Mouse (Mus musculus) MEL (cell line): ENCODE results near the gene Arid1b. TPM values are rescaled to one million over a fixed set of nuclear protein-coding genes. Genes with fewer than 3 reads are reported as not detected.

Experiments
- DNase-seq: peaks from one replicate; pipeline ENCODE4 v3.0.0; 2011; ENCODE audit warnings: low read depth, low spot score
- H3K27ac ChIP-seq: 2 replicates; pipeline ENCODE4 v1.5.1; 2012; ENCODE audit warnings: low read depth, mild to moderate bottlenecking, control low read depth, low read length, moderate library complexity; ENCODE audit not compliant: control insufficient read depth
- H3K27me3 ChIP-seq, 2 experiments: fragments of 150-350 bp in 1 of 2; sonication (generic) in 1 of 2; 2 replicates each; pipeline ENCODE4 v1.6.1; 2012; ENCODE audit warnings: low read length in 2 of 2, mild to moderate bottlenecking in 2 of 2, improper control_type of control experiment in 1 of 2, moderate library complexity in 1 of 2; ENCODE audit not compliant: insufficient read depth in 2 of 2, control insufficient read depth in 1 of 2
- H3K36me3 ChIP-seq, 2 experiments: 2 replicates each; pipeline ENCODE4 v1.6.1; 2012 to 2014; ENCODE audit warnings: low read length in 2 of 2, improper control_type of control experiment in 1 of 2, inconsistent platforms in 1 of 2, mild to moderate bottlenecking in 1 of 2; ENCODE audit not compliant: insufficient read depth in 2 of 2, control insufficient read depth in 1 of 2
- H3K4me1 ChIP-seq, 2 experiments: fragments of 150-350 bp in 1 of 2; sonication (generic) in 1 of 2; 2 replicates each; pipeline ENCODE4 v1.6.1; 2012; ENCODE audit warnings: low read length in 2 of 2, improper control_type of control experiment in 1 of 2, mild to moderate bottlenecking in 1 of 2; ENCODE audit not compliant: insufficient read depth in 2 of 2, control insufficient read depth in 1 of 2
- H3K4me3 ChIP-seq, 2 experiments: fragments of 150-350 bp in 1 of 2; sonication (generic) in 1 of 2; 2 replicates each; pipeline ENCODE4 v1.5.1; 2012; ENCODE audit warnings: low read depth in 2 of 2, low read length in 2 of 2, mild to moderate bottlenecking in 2 of 2, moderate library complexity in 2 of 2, control low read depth in 1 of 2, improper control_type of control experiment in 1 of 2; ENCODE audit not compliant: control insufficient read depth in 1 of 2, insufficient read depth in 1 of 2
- H3K79me2 ChIP-seq: 2 replicates; pipeline ENCODE4 v1.6.1; 2012; ENCODE audit warnings: mild to moderate bottlenecking, low read length, moderate library complexity; ENCODE audit not compliant: control insufficient read depth, poor library complexity, insufficient read depth
- H3K9ac ChIP-seq: 2 replicates; pipeline ENCODE4 v1.6.1; 2012; ENCODE audit warnings: low read depth, mild to moderate bottlenecking, control low read depth, low read length, moderate library complexity; ENCODE audit not compliant: control insufficient read depth, poor library complexity, severe bottlenecking
- H3K9me3 ChIP-seq: fragments of 150-350 bp; sonication (generic); replicated peaks from 2 replicates; pipeline ENCODE4 v1.6.1; 2012; ENCODE audit warnings: mild to moderate bottlenecking, low read length, improper control_type of control experiment, moderate library complexity; ENCODE audit not compliant: insufficient read depth
- BHLHE40 ChIP-seq: IDR thresholded peaks from 2 replicates; pipeline ENCODE4 v1.6.1; 2012; ENCODE audit warnings: low read depth, mild to moderate bottlenecking, inconsistent platforms, low read length, improper control_type of control experiment, borderline replicate concordance
- CHD2 ChIP-seq: IDR thresholded peaks from 2 replicates; pipeline ENCODE4 v1.6.1; 2011; ENCODE audit warnings: low read length, improper control_type of control experiment
- E2F4 ChIP-seq: IDR thresholded peaks from 2 replicates; pipeline ENCODE4 v1.6.1; 2011; ENCODE audit warnings: low read depth, low read length, improper control_type of control experiment, borderline replicate concordance
- EP300 ChIP-seq, 2 experiments: IDR thresholded peaks; 2 replicates each; pipeline ENCODE4 v1.6.1; 2011; ENCODE audit warnings: improper control_type of control experiment in 2 of 2, low read length in 2 of 2, low read depth in 1 of 2, mild to moderate bottlenecking in 1 of 2
- ETS1 ChIP-seq: IDR thresholded peaks from 2 replicates; pipeline ENCODE4 v1.6.1; 2012; ENCODE audit warnings: low read depth, mild to moderate bottlenecking, inconsistent platforms, low read length, improper control_type of control experiment, moderate library complexity
- JUND ChIP-seq: IDR thresholded peaks from 2 replicates; pipeline ENCODE4 v1.6.1; 2011; ENCODE audit warnings: low read depth, mild to moderate bottlenecking, improper control_type of control experiment, low read length
- KAT2A ChIP-seq: conservative IDR thresholded peaks from 2 replicates; pipeline ENCODE4 v1.6.1; 2012; ENCODE audit warnings: low read depth, low read length, improper control_type of control experiment, inconsistent platforms
- MAFK ChIP-seq: IDR thresholded peaks from 2 replicates; pipeline ENCODE4 v1.6.1; 2011; ENCODE audit warnings: low read depth, mild to moderate bottlenecking, low read length, improper control_type of control experiment, borderline replicate concordance
- MAX ChIP-seq: IDR thresholded peaks from 2 replicates; pipeline ENCODE4 v1.6.1; 2011; ENCODE audit warnings: low read length, improper control_type of control experiment
- MEF2A ChIP-seq: IDR thresholded peaks from 2 replicates; pipeline ENCODE4 v1.6.1; 2014; ENCODE audit warnings: low read depth, mild to moderate bottlenecking, inconsistent platforms, low read length, improper control_type of control experiment; ENCODE audit not compliant: poor library complexity, insufficient replicate concordance, severe bottlenecking; ENCODE audit errors: extremely low read depth
- MXI1 ChIP-seq: IDR thresholded peaks from 2 replicates; pipeline ENCODE4 v1.6.1; 2011; ENCODE audit warnings: mild to moderate bottlenecking, low read depth, low read length, improper control_type of control experiment
- MYB ChIP-seq: IDR thresholded peaks from 2 replicates; pipeline ENCODE4 v1.6.1; 2011; ENCODE audit warnings: mild to moderate bottlenecking, low read depth, low read length, improper control_type of control experiment
- NRF1 ChIP-seq: IDR thresholded peaks from 2 replicates; pipeline ENCODE4 v1.6.1; 2014; ENCODE audit warnings: low read depth, mild to moderate bottlenecking, inconsistent platforms, low read length, improper control_type of control experiment, moderate library complexity; ENCODE audit not compliant: poor library complexity, insufficient read depth, severe bottlenecking
- POLR2AphosphoS2 ChIP-seq: IDR thresholded peaks from 2 replicates; pipeline ENCODE4 v1.6.1; 2011; ENCODE audit warnings: low read length, improper control_type of control experiment
- RCOR1 ChIP-seq: IDR thresholded peaks from 2 replicates; pipeline ENCODE4 v1.6.1; 2012; ENCODE audit warnings: low read depth, mild to moderate bottlenecking, inconsistent platforms, low read length, improper control_type of control experiment
- SMC3 ChIP-seq: IDR thresholded peaks from 2 replicates; pipeline ENCODE4 v1.6.1; 2011; ENCODE audit warnings: low read depth, low read length, improper control_type of control experiment
- TAL1 ChIP-seq: IDR thresholded peaks from 2 replicates; pipeline ENCODE4 v1.6.1; 2012; ENCODE audit warnings: mild to moderate bottlenecking, inconsistent platforms, low read length, moderate library complexity, mixed read lengths
- TBP ChIP-seq: IDR thresholded peaks from 2 replicates; pipeline ENCODE4 v1.8.0; 2011; ENCODE audit warnings: low read depth, low read length, improper control_type of control experiment
- ZC3H11A ChIP-seq: IDR thresholded peaks from 2 replicates; pipeline ENCODE4 v1.6.1; 2012; ENCODE audit warnings: low read depth, mild to moderate bottlenecking, inconsistent platforms, low read length, improper control_type of control experiment
- ZKSCAN1 ChIP-seq: IDR thresholded peaks from 2 replicates; pipeline ENCODE4 v1.6.1; 2012; ENCODE audit warnings: low read depth, mild to moderate bottlenecking, inconsistent platforms, low read length, improper control_type of control experiment, moderate library complexity
- ZMIZ1 ChIP-seq: IDR thresholded peaks from 2 replicates; pipeline ENCODE4 v1.6.1; 2012; ENCODE audit warnings: low read depth, mild to moderate bottlenecking, inconsistent platforms, low read length, improper control_type of control experiment, moderate library complexity
- polyA plus RNA-seq, 2 experiments: library from polyadenylated mRNA; stranded (reverse) in 1 of 2; unstranded in 1 of 2; fragments of >175 nt in 1 of 2; fragments of >200 nt in 1 of 2; gene quantifications; 2 replicates each; pipeline versions ENCODE4 v1.2.1 to v1.2.4; 2012; ENCODE audit warnings: low replicate concordance in 2 of 2, low read depth in 1 of 2; ENCODE audit not compliant: insufficient read length in 2 of 2, insufficient read depth in 1 of 2, missing spikeins in 1 of 2
- total RNA-seq: library from RNA; depleted of rRNA; stranded (reverse); fragments of 300-350 nt; gene quantifications from 2 replicates; pipeline ENCODE4 v1.2.3, GENCODE M21; 2012

Gene Arid1b
- total and polyA plus RNA-seq, 3 experiments, result 13.4 to 17.4 TPM; not detected in 1

DNA sequence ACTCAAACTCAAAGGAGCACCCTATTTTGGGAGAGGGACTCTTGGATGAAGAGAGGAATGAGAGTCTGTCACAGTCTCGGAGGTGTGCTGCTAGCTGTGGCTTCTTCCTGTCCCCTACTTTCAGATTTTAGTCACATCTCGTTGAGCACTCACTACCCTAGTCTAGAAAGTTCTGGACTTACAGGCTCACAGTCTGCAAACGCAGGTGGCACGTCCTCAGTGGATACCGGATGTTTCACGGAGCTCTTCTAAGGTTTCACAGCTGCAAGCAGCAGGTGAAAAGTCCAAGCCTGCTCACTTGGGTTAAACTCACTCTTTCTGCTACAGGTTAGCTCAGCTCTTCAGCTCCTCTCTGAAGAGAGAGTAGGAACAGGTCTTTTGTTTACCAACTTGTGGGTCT, 186.8 kb downstream of the Arid1b start:
- Histone ChIP-seq H3K9ac (no peak overlapping the region), H3K36me3 (no peaks in the 10 kb centered on the region), H3K9me3 (no peaks in the 10 kb centered on the region), H3K4me3 (no peak overlapping the region), H3K79me2 (0 out of 2 replicates have a peak, but pooled peaks cover 2% of the 10 kb centered on the region), H3K27ac (no peak overlapping the region), H3K4me1 (no peaks in the 10 kb centered on the region)
- no peak for TF ChIP-seq ZKSCAN1
- TF ChIP-seq POLR2AphosphoS2, result no peak
- TF ChIP-seq ZMIZ1, result no peak
- TF ChIP-seq RCOR1, result no peak
- no peak for TF ChIP-seq E2F4
- no peak for TF ChIP-seq BHLHE40
- TF ChIP-seq SMC3, result no peak
- no peak for TF ChIP-seq TBP
- TF ChIP-seq, all 39 proteins: peak for 0
- no peak for DNase-seq
- H3K27me3 ChIP-seq, result no peaks in the 10 kb centered on the region

DNA sequence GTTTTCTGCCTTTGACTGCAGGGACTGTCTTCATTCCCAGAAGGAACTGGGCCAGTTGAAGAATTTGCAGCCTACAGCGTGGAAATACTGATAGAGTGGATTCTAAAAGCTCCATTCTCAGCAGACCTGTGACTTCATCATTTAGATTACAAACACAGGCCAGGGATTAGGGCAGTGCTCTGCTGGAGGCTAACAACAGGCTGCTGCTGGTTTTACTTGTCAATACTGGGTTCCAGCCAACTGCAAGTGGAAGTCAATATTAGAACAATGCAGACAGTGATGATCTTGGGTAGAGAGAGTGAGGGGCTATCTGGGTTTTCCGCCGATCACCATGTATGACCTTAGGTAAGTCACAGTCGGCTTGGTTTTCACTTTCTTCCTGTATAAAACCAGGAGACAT, 188.4 kb downstream of the Arid1b start:
- Histone ChIP-seq H3K27ac (no peak overlapping the region), H3K79me2 (0 out of 2 replicates have a peak, but pooled peaks cover 2% of the 10 kb centered on the region), H3K9ac (no peak overlapping the region), H3K27me3 (no peaks in the 10 kb centered on the region), H3K9me3 (no peaks in the 10 kb centered on the region)
- DNase-seq, result no peak
- TF ChIP-seq ETS1 (no peak), MEF2A (no peak), ZC3H11A (no peak), RCOR1 (no peak), TAL1 (no peak), BHLHE40 (no peak), MAFK (no peak), JUND (no peak), EP300 (IDR thresholded peaks at IDR 0.05; ENCODE audit: low read depth in 1 of 2, low read length in 2 of 2) (no peak), TBP (no peak), POLR2AphosphoS2 (no peak), MAX (no peak), CHD2 (no peak), MYB (no peak), MXI1 (no peak), NRF1 (no peak), KAT2A (no peak), SMC3 (no peak)
- TF ChIP-seq, all 39 proteins: peak for 0
- Histone ChIP-seq H3K36me3 (peaks cover 0 to 3% of the 10 kb centered on the region in 2 experiments; a peak in 1 of 4 replicates), H3K4me1 (peaks cover 0 to 2% of the 10 kb centered on the region in 2 experiments; a peak in 2 of 4 replicates), H3K4me3 (no peak overlapping the region)
